Mouse (Mus musculus): ENCODE data around the gene Doc2g.
A peak's percentile ranks its signal among the peaks of the same experiment; 100 is the strongest.

DNA sequence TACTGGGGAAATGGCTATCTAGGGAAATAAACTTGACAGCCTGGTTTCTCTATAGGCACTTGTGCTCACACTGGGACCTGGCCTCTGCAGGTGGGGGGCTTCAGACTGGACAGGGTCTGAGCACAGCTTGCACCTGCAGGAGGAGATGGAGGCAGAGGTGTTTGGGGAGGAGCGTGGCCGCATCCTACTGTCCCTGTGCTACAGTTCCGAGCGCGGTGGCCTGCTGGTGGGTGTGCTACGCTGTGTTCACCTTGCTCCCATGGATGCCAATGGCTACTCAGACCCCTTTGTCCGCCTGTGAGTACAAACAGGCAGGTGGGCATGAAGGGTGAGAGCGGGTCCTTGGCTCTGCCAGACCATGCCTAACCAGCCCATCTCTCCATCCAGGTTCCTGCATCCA, 2.9 kb downstream of the Doc2g start:
- TF ChIP-seq POLR2A (IDR thresholded peaks at IDR 0.05; ENCODE audit: insufficient read length, low read depth) (no peak), MAX (IDR thresholded peaks at IDR 0.05; ENCODE audit: low read depth) (no peak), POLR2AphosphoS2 (IDR thresholded peaks at IDR 0.05; ENCODE audit: insufficient read length, low read depth) (peak; percentile 51)
